ENCODE assay signal across 22 mouse cellular contexts in genomic region chr1:190397811-190398210, GRCm38 (mm10).
A peak's percentile ranks its signal among the peaks of the same experiment; 100 is the strongest.
DNase-seq lines count a peak whose midpoint lies in the region; ATAC-seq lines count a peak whose summit lies in the region.
"Had no signal": no experiment of that assay in that cellular context is flagged by ENCODE, and none has a peak within 500 bp of the region (broad histone marks: within the 10 kb centered on the region; RNA-seq: fewer than 3 reads in every experiment).

No protein-coding gene starts in this region.

- no peak overlapping the region for H3K4me3 ChIP-seq in liver, embryonic 12.5 days
- no peak overlapping the region for H3K4me3 ChIP-seq in liver, embryonic 15.5 days (replicated peaks)
- H3K4me3 ChIP-seq: forebrain, embryonic 10.5 days; forebrain, embryonic 13.5 days; hindbrain, embryonic 12.5 days; hindbrain, embryonic 15.5 days had no signal

- no peaks in the 10 kb centered on the region for H3K9me3 ChIP-seq in liver, embryonic 12.5 days (replicated peaks)
- H3K9me3 ChIP-seq in liver, embryonic 15.5 days (replicated peaks), result no peaks in the 10 kb centered on the region
- H3K9me3 ChIP-seq: forebrain, embryonic 10.5 days; forebrain, embryonic 13.5 days; hindbrain, embryonic 12.5 days; hindbrain, embryonic 15.5 days had no signal

- 45% methylated on average over 2 of the region's 2 CpGs for WGBS in liver, embryonic 12.5 days (ENCODE audit: insufficient replicate concordance)
- WGBS in liver, embryonic 15.5 days (ENCODE audit: insufficient replicate concordance), result 25% methylated on average over 2 of the region's 2 CpGs

- H3K27me3 ChIP-seq in liver, embryonic 12.5 days (replicated peaks), result no peaks in the 10 kb centered on the region
- no peaks in the 10 kb centered on the region for H3K27me3 ChIP-seq in liver, embryonic 15.5 days
- H3K27me3 ChIP-seq: hindbrain, embryonic 12.5 days; hindbrain, embryonic 15.5 days had no signal

- H3K27ac ChIP-seq in liver, embryonic 12.5 days, result peak overlapping the region; percentile 56; the same call in 1 of the 2 replicates
- peak overlapping the region; percentile 59; the same call in 1 of the 2 replicates for H3K27ac ChIP-seq in liver, embryonic 15.5 days (replicated peaks)
- H3K27ac ChIP-seq: forebrain, embryonic 10.5 days; forebrain, embryonic 13.5 days; hindbrain, embryonic 12.5 days; hindbrain, embryonic 15.5 days had no signal

- DNase-seq in yolk sac, embryonic 10.5 days (ENCODE audit: low spot score), result peak; percentile 44
- DNase-seq in gastrocnemius, postnatal 4 days (ENCODE audit: low spot score in 2 of 2), result no peak
- no peak for DNase-seq in urinary bladder, postnatal 4 days (ENCODE audit: low spot score in 2 of 2)
- no peak for DNase-seq in kidney, postnatal 25 days
- DNase-seq: adrenal gland, adult 2 months; adrenal gland, postnatal 14 days; cerebellum, adult 11 months; cerebellum, adult 2 months; cerebellum, adult 9-11 months; cerebellum, postnatal 36 days; gastrocnemius, postnatal 10 days; gastrocnemius, postnatal 36 days; heart, adult 11 months had no signal

- H3K4me2 ChIP-seq in liver, embryonic 12.5 days, result no peak overlapping the region
- no peak overlapping the region for H3K4me2 ChIP-seq in liver, embryonic 15.5 days
- H3K4me2 ChIP-seq: forebrain, embryonic 13.5 days; heart, embryonic 11.5 days; hindbrain, embryonic 12.5 days; hindbrain, embryonic 15.5 days had no signal

- no peaks in the 10 kb centered on the region for H3K36me3 ChIP-seq in liver, embryonic 12.5 days
- no peaks in the 10 kb centered on the region for H3K36me3 ChIP-seq in liver, embryonic 15.5 days (replicated peaks)
- H3K36me3 ChIP-seq: forebrain, embryonic 10.5 days; hindbrain, embryonic 12.5 days; hindbrain, embryonic 15.5 days had no signal

- no peak overlapping the region for H3K9ac ChIP-seq in liver, embryonic 12.5 days
- H3K9ac ChIP-seq in liver, embryonic 15.5 days, result no peak overlapping the region
- H3K9ac ChIP-seq: forebrain, embryonic 13.5 days; hindbrain, embryonic 12.5 days; hindbrain, embryonic 15.5 days had no signal

- H3K4me1 ChIP-seq in liver, embryonic 12.5 days, result 0 out of 2 replicates have a peak, but pooled peaks cover 3% of the 10 kb centered on the region
- H3K4me1 ChIP-seq in liver, embryonic 15.5 days (replicated peaks), result no peaks in the 10 kb centered on the region
- H3K4me1 ChIP-seq: forebrain, embryonic 13.5 days; hindbrain, embryonic 12.5 days; hindbrain, embryonic 15.5 days had no signal

- ATAC-seq in liver, embryonic 12.5 days, result peak; percentile 69
- ATAC-seq in liver, embryonic 15.5 days (ENCODE audit: insufficient read depth), result peak; percentile 65
- ATAC-seq: CD4-positive, CD25-positive, alpha-beta regulatory T cell, adult 4 months; forebrain, embryonic 13.5 days; forebrain, embryonic 16.5 days had no signal
